Mouse (Mus musculus) forebrain, postnatal 0 days (tissue): Measurements from ENCODE around the gene Zkscan1. TPM values are rescaled to one million over a fixed set of nuclear protein-coding genes. Genes with fewer than 3 reads are reported as not detected.
A peak's percentile ranks its signal among the peaks of the same experiment; 100 is the strongest.
"Not testable (repeated sequence)": the region's sequence is repeated elsewhere in the genome, so short reads cannot be mapped to it uniquely, and the experiment has no call there.

Experiments
- ATAC-seq: fragments of 200-750 bp; cut with Nextera tagmentation; 2 replicates; pipeline ENCODE4 v1.8.0; 2017; ENCODE audit warnings: mild to moderate bottlenecking, moderate library complexity
- DNase-seq: peaks from one replicate; pipeline ENCODE4 v3.0.0-alpha.2; 2015
- H3K27ac ChIP-seq: fragments of 300-500 bp; sonication (generic); 2 replicates; pipeline ENCODE4 v1.5.1; 2014; ENCODE audit warnings: low read depth, mild to moderate bottlenecking, antibody characterized with exemption, low read length, moderate library complexity, mixed read lengths
- H3K27me3 ChIP-seq: fragments of 300-500 bp; sonication (generic); 2 replicates; pipeline ENCODE4 v1.6.1; 2014; ENCODE audit warnings: mild to moderate bottlenecking, low read length, mixed read lengths; ENCODE audit not compliant: insufficient read depth
- H3K36me3 ChIP-seq: fragments of 300-500 bp; sonication (generic); 2 replicates; pipeline ENCODE4 v1.6.1; 2014; ENCODE audit warnings: mild to moderate bottlenecking, moderate library complexity; ENCODE audit not compliant: insufficient read depth
- H3K4me1 ChIP-seq: fragments of 300-500 bp; sonication (generic); 2 replicates; pipeline ENCODE4 v1.6.1; 2014; ENCODE audit warnings: antibody characterized with exemption; ENCODE audit not compliant: insufficient read depth
- H3K4me2 ChIP-seq: fragments of 300-500 bp; sonication (generic); 2 replicates; pipeline ENCODE4 v1.6.1; 2014; ENCODE audit warnings: low read depth, mild to moderate bottlenecking, moderate library complexity
- H3K4me3 ChIP-seq: fragments of 300-500 bp; sonication (generic); 2 replicates; pipeline ENCODE4 v1.5.1; 2014; ENCODE audit warnings: low read depth, low read length, mixed read lengths
- H3K9ac ChIP-seq: fragments of 300-500 bp; sonication (generic); 2 replicates; pipeline ENCODE4 v1.6.1; 2014; ENCODE audit warnings: mild to moderate bottlenecking
- H3K9me3 ChIP-seq: fragments of 300-500 bp; sonication (generic); 2 replicates; pipeline ENCODE4 v1.6.1; 2016; ENCODE audit warnings: low read length
- CTCF ChIP-seq: sonication (generic); IDR thresholded peaks from 2 replicates; pipeline ENCODE4 v1.5.1; 2016; ENCODE audit warnings: antibody characterized with exemption, control low read depth, low read depth
- WGBS: fragments of 180-500 bp; shearing (Covaris S2); extraction: QIAGEN DNeasy Blood & Tissue Kit; methylation state at CpG from one replicate; pipeline ENCODE4 v1.1.7; 2014; 5-methylcytosine and 5-hydroxymethylcytosine counted together
- polyA plus RNA-seq: library from polyadenylated mRNA; unstranded; fragments of >200 nt; fragmentation: Nextera tagmentation; extraction: Ambion mirVana; gene quantifications from 2 replicates; pipeline ENCODE4 v1.2.1, GENCODE M21; 2015
- total RNA-seq: library from RNA; depleted of rRNA; stranded (reverse); fragments of >200 nt; gene quantifications from 2 replicates; pipeline ENCODE4 v1.2.3, GENCODE M21; 2014

The Zkscan1 gene
- total and polyA plus RNA-seq, 2 experiments from 2014 or later = 11.2 to 59.6 TPM

DNA sequence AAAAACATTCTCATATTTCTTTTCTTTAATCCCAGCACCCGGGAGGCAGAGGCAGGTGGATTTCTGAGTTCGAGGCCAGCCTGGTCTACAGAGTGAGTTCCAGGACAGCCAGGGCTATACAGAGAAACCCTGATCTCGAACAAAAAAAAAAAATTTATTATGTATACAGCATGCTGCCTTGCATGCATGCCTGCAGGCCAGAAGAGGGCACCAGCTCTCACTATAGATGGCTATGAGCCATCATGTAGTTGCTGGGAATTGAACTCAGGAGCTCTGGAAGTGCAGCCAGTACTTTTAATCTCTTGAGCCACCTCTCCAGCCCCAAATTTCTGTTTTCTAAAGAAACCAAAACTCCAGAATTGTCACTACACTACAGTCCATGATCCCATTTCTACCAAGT, 5.4 kb downstream of the Zkscan1 start:
- peak; percentile 46; the same call in 1 of the 2 replicates for TF ChIP-seq CTCF
- H3K36me3 ChIP-seq = peaks cover 23% of the 10 kb centered on the region
- peaks cover 20% of the 10 kb centered on the region for H3K4me1 ChIP-seq
- no peak overlapping the region for H3K4me2 ChIP-seq
- WGBS = 84% methylated on average over 3 of the region's 3 CpGs
- H3K27me3 ChIP-seq = no peaks in the 10 kb centered on the region
- H3K4me3 ChIP-seq = no peak overlapping the region
- DNase-seq (peak; percentile 30), ATAC-seq (no peak)
- H3K9me3 ChIP-seq = no peaks in the 10 kb centered on the region
- H3K9ac ChIP-seq = no peak overlapping the region
- no peak overlapping the region for H3K27ac ChIP-seq

- H3K4me3 ChIP-seq = no peak overlapping the region
- H3K27me3 ChIP-seq = no peaks in the 10 kb centered on the region
- no peaks in the 10 kb centered on the region for H3K9me3 ChIP-seq
- 92% methylated on average over 5 of the region's 5 CpGs for WGBS
- no peak for TF ChIP-seq CTCF
- peaks cover 23% of the 10 kb centered on the region for H3K36me3 ChIP-seq
- no peak overlapping the region for H3K9ac ChIP-seq
- ATAC-seq = no peak
- no peak overlapping the region for H3K4me2 ChIP-seq
- peaks cover 20% of the 10 kb centered on the region for H3K4me1 ChIP-seq
- no peak overlapping the region for H3K27ac ChIP-seq
- DNase-seq = no peak
Measured at GRCm38 (mm10) chr5:138090737-138091136, 5.9 kb downstream of the Zkscan1 start.

DNA sequence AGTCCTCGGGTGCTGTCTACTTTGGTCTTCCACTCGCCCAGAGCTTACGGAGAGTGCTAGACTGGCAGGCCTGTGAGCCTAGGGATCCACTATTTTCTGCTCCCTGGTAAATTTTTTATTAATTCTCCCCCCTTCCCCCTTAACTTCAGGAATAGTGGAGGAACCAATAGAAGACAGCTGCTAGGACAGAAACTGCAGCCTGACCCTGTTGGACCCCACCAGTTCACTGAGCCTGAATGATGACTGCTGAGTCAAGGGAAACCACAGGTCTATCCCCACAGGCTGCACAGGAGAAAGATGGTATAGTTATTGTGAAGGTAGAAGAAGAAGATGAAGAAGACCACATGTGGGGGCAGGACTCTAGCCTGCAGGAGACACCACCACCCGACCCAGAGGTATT, 7.9 kb downstream of the Zkscan1 start:
- no peak for TF ChIP-seq CTCF
- no peak overlapping the region for H3K27ac ChIP-seq
- no peaks in the 10 kb centered on the region for H3K9me3 ChIP-seq
- 0 out of 2 replicates have a peak, but pooled peaks cover 3% of the 10 kb centered on the region for H3K4me1 ChIP-seq
- H3K9ac ChIP-seq = no peak overlapping the region
- no peaks in the 10 kb centered on the region for H3K27me3 ChIP-seq
- ATAC-seq = no peak
- H3K4me3 ChIP-seq = no peak overlapping the region
- WGBS = 97% methylated on average over 4 of the region's 4 CpGs
- peaks cover 33% of the 10 kb centered on the region for H3K36me3 ChIP-seq
- no peak for DNase-seq
- H3K4me2 ChIP-seq = no peak overlapping the region

DNA sequence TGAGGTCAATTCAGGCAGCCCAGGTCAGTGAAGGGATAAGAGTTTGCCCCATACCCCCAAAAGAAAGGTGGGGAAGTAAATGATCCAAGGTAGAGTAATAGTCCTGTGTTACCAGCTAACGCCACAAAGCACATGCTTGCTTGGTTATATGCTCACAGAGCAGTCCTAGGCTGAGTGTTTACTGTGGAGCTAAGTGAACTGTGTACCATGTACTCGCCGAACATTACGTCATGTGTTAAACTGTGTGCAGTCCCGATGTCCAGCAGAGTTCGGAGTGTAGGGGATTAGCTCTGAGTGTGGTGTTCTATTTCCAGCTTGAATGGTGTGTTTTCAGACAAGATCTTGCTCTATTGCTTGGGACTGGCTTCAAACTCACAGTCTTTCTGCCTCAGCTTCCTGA, 9.6 kb downstream of the Zkscan1 start:
- H3K9ac ChIP-seq = no peak overlapping the region
- no peaks in the 10 kb centered on the region for H3K4me1 ChIP-seq
- ATAC-seq = no peak
- DNase-seq = no peak
- peaks cover 50% of the 10 kb centered on the region for H3K36me3 ChIP-seq
- H3K4me3 ChIP-seq = no peak overlapping the region
- no peak for TF ChIP-seq CTCF
- H3K4me2 ChIP-seq = no peak overlapping the region
- 94% methylated on average over 6 of the region's 6 CpGs for WGBS
- no peak overlapping the region for H3K27ac ChIP-seq
- H3K9me3 ChIP-seq = no peaks in the 10 kb centered on the region
- H3K27me3 ChIP-seq = no peaks in the 10 kb centered on the region

- no peaks in the 10 kb centered on the region for H3K9me3 ChIP-seq
- H3K36me3 ChIP-seq = peaks cover 55% of the 10 kb centered on the region
- H3K27ac ChIP-seq = no peak overlapping the region
- H3K4me3 ChIP-seq = no peak overlapping the region
- H3K27me3 ChIP-seq = no peaks in the 10 kb centered on the region
- no peak for DNase-seq
- no peak for ATAC-seq
- H3K4me1 ChIP-seq = no peaks in the 10 kb centered on the region
- H3K9ac ChIP-seq = no peak overlapping the region
- no peak overlapping the region for H3K4me2 ChIP-seq
- 89% methylated on average over 2 of the region's 2 CpGs for WGBS
- no peak for TF ChIP-seq CTCF
Measured at GRCm38 (mm10) chr5:138104976-138105375, 20.1 kb downstream of the Zkscan1 start.

DNA sequence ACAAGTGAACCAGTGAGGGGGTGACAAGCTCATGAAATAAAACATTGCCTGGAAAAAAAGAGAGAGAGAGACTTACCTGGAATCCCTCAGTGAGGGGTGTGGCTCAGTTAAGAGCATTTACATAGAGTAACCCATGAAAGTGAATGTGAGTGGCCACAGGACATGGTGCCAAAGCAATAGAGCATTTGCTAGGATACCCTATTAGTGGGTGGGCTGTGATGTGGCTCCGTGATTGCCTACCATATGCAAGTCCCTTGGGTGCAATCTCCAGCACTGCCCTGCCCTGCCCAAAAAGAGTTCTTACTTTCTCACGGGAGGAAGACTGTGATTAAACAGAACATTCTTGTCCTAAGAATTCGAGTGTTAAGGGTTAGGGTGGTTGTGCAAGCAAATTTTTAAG, 22.2 kb downstream of the Zkscan1 start:
- no peak for ATAC-seq
- Histone ChIP-seq H3K4me3 (no peak overlapping the region), H3K9me3 (no peaks in the 10 kb centered on the region), H3K4me2 (no peak overlapping the region), H3K9ac (no peak overlapping the region), H3K36me3 (peaks cover 34% of the 10 kb centered on the region), H3K27ac (no peak overlapping the region), H3K27me3 (no peaks in the 10 kb centered on the region), H3K4me1 (no peaks in the 10 kb centered on the region)
- whole genome bisulfite sequencing = 71% methylated on average over 3 of the region's 3 CpGs
- no peak for DNase-seq
- no peak for TF ChIP-seq CTCF

DNA sequence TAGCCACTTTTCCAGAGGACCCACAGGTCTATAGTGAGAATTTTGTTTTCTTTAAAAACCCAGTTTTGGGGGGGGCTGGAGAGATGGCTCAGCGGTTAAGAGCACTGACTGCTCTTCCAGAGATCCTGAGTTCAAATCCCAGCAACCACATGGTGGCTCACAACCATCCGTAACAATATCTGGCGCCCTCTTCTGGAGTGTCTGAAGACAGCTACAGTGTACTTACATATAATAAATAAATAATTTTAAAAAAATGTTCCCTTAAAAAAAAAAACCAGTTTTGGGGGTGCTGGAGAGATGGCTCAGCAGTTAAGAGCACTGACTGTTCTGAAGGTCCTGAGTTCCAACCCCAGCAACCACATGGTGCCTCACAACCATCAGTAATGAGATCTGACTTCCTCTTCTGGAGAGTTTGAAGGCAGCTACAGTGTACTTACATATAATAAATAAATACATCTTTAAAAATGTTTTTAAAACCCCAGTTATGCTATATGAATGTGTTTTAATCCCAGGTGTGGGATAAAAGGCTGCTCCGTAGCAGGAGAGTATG, 25.0 kb downstream of the Zkscan1 start:
- H3K9me3 ChIP-seq, H3K4me1 ChIP-seq, DNase-seq, H3K27me3 ChIP-seq, H3K4me2 ChIP-seq, H3K27ac ChIP-seq, H3K9ac ChIP-seq, ATAC-seq, H3K4me3 ChIP-seq: not testable (repeated sequence)
- peaks cover 17% of the 10 kb centered on the region; the same call in 1 of the 2 replicates for H3K36me3 ChIP-seq
- 67% methylated on average over 4 of the region's 4 CpGs for WGBS
